Mouse (Mus musculus): ENCODE data around the gene Lrba. TPM values are rescaled to one million over a fixed set of nuclear protein-coding genes. Genes with fewer than 3 reads are reported as not detected.

The Lrba gene
- polyA plus RNA-seq, 1 experiment from 2014 or later = 3.2 TPM

GRCm38 (mm10) chr3:86774566-86775443, 550.3 kb downstream of the Lrba start:
- Histone ChIP-seq H3K9me3 (no peaks in the 10 kb centered on the region), H3K36me3 (no peaks in the 10 kb centered on the region), H3K4me3 (no peak overlapping the region), H3K27ac (peak overlapping the region; percentile 67), H3K9ac (no peak overlapping the region), H3K27me3 (no peaks in the 10 kb centered on the region), H3K4me2 (peak overlapping the region; percentile 26; the same call in 1 of the 2 replicates), H3K4me1 (peaks cover 11% of the 10 kb centered on the region)
- ATAC-seq (ENCODE audit: borderline replicate concordance, extremely low read depth, low FRiP score, low TSS enrichment) = peak; percentile 78; the same call in 1 of the 2 replicates
- 36% methylated on average over 14 of the region's 14 CpGs for WGBS

GRCm38 (mm10) chr3:86775444-86775828, 551.0 kb downstream of the Lrba start:
- WGBS = 72% methylated on average over 6 of the region's 6 CpGs
- Histone ChIP-seq H3K9me3 (no peaks in the 10 kb centered on the region), H3K27ac (peak overlapping the region; percentile 67; the same call in 1 of the 2 replicates), H3K36me3 (no peaks in the 10 kb centered on the region), H3K9ac (no peak overlapping the region), H3K4me2 (no peak overlapping the region), H3K4me1 (peaks cover 11% of the 10 kb centered on the region), H3K27me3 (no peaks in the 10 kb centered on the region), H3K4me3 (no peak overlapping the region)
- ATAC-seq (ENCODE audit: borderline replicate concordance, extremely low read depth, low FRiP score, low TSS enrichment) = peak; percentile 21; the same call in 1 of the 2 replicates

- no peaks in the 10 kb centered on the region for H3K27me3 ChIP-seq
- peak; percentile 40; the same call in 1 of the 2 replicates for ATAC-seq (ENCODE audit: borderline replicate concordance, extremely low read depth, low FRiP score, low TSS enrichment)
- no peak overlapping the region for H3K27ac ChIP-seq
- no peak overlapping the region for H3K4me2 ChIP-seq
- no peak overlapping the region for H3K4me3 ChIP-seq
- WGBS = 56% methylated on average over 4 of the region's 4 CpGs
- no peaks in the 10 kb centered on the region for H3K9me3 ChIP-seq
- no peaks in the 10 kb centered on the region for H3K36me3 ChIP-seq
- no peak overlapping the region for H3K9ac ChIP-seq
- H3K4me1 ChIP-seq = peaks cover 8% of the 10 kb centered on the region
These were observed 555.2 kb downstream of the Lrba start for GRCm38 (mm10) chr3:86779704-86780103.

- ATAC-seq (ENCODE audit: borderline replicate concordance, extremely low read depth, low FRiP score, low TSS enrichment) = no peak
- no peaks in the 10 kb centered on the region for H3K9me3 ChIP-seq
- no peak overlapping the region for H3K9ac ChIP-seq
- H3K4me2 ChIP-seq = no peak overlapping the region
- H3K4me1 ChIP-seq = peaks cover 46% of the 10 kb centered on the region
- no peaks in the 10 kb centered on the region for H3K27me3 ChIP-seq
- H3K4me3 ChIP-seq = no peak overlapping the region
- 92% methylated on average over 3 of the region's 3 CpGs for WGBS
- no peaks in the 10 kb centered on the region for H3K36me3 ChIP-seq
- H3K27ac ChIP-seq = no peak overlapping the region
These were observed 559.6 kb downstream of the Lrba start for GRCm38 (mm10) chr3:86784051-86784450.

DNA sequence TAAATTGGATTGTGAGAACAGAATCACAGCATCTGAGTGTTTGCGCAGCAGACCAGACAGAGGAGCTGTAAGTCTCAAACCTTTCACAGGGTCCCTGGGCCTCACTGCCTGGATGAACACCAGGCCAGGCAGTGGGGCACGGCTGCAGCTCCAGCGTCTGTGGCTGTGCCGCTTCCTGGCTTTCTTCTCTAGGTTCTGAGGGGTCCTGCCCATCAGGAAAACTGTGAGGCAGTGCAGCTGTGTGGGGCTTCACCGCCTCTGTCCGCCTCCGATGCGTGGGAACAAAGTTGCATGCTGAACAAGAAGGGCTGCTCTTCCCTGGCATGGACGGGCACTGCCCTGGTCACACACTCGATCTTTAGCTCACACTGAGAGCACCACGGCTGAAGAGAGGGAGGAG, 560.5 kb downstream of the Lrba start:
- Histone ChIP-seq H3K27ac (no peak overlapping the region), H3K4me1 (peaks cover 54% of the 10 kb centered on the region), H3K4me3 (no peak overlapping the region), H3K4me2 (no peak overlapping the region), H3K27me3 (no peaks in the 10 kb centered on the region), H3K9me3 (no peaks in the 10 kb centered on the region), H3K36me3 (no peaks in the 10 kb centered on the region), H3K9ac (no peak overlapping the region)
- ATAC-seq (ENCODE audit: borderline replicate concordance, extremely low read depth, low FRiP score, low TSS enrichment) = no peak
- WGBS = 54% methylated on average over 11 of the region's 11 CpGs

- no peak overlapping the region for H3K9ac ChIP-seq
- no peaks in the 10 kb centered on the region for H3K9me3 ChIP-seq
- 57% methylated on average over 12 of the region's 12 CpGs for WGBS
- no peak overlapping the region for H3K4me3 ChIP-seq
- H3K27ac ChIP-seq = peak overlapping the region; percentile 69
- H3K4me2 ChIP-seq = peak overlapping the region; percentile 22; the same call in 1 of the 2 replicates
- peaks cover 63% of the 10 kb centered on the region for H3K4me1 ChIP-seq
- ATAC-seq (ENCODE audit: borderline replicate concordance, extremely low read depth, low FRiP score, low TSS enrichment) = no peak
- H3K27me3 ChIP-seq = no peaks in the 10 kb centered on the region
- H3K36me3 ChIP-seq = no peaks in the 10 kb centered on the region
These were observed 561.8 kb downstream of the Lrba start for GRCm38 (mm10) chr3:86786280-86786679.

DNA sequence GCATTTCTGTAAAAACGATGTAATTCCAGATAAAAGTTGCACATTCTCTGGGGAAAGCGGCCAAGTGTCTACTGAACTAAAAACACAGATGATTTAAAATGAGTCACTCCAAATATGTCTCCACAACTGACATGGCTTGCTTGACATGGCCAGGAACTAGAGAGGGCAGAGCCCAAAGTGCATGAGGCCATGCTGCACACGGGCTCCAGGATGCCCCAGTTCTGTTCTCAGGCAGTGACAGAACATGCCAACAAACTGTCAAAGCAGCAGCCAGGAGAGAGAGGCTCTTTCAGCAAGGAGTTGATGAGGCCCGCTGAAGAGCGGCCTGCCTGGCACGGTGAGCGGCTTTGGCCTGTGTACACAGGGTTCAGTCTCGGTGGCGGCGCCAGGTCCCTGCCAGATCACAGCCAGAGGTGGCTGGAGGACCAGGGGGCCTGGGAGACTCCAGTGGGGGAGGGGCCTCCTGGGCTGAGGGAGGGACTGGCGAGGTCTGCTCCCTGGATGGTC, 562.4 kb downstream of the Lrba start:
- H3K9ac ChIP-seq = no peak overlapping the region
- no peaks in the 10 kb centered on the region for H3K27me3 ChIP-seq
- no peaks in the 10 kb centered on the region for H3K36me3 ChIP-seq
- H3K27ac ChIP-seq = peak overlapping the region; percentile 69
- no peak overlapping the region for H3K4me3 ChIP-seq
- no peaks in the 10 kb centered on the region for H3K9me3 ChIP-seq
- H3K4me2 ChIP-seq = peak overlapping the region; percentile 22
- ATAC-seq (ENCODE audit: borderline replicate concordance, extremely low read depth, low FRiP score, low TSS enrichment) = peak; percentile 89
- WGBS = 23% methylated on average over 11 of the region's 11 CpGs
- H3K4me1 ChIP-seq = peaks cover 63% of the 10 kb centered on the region

DNA sequence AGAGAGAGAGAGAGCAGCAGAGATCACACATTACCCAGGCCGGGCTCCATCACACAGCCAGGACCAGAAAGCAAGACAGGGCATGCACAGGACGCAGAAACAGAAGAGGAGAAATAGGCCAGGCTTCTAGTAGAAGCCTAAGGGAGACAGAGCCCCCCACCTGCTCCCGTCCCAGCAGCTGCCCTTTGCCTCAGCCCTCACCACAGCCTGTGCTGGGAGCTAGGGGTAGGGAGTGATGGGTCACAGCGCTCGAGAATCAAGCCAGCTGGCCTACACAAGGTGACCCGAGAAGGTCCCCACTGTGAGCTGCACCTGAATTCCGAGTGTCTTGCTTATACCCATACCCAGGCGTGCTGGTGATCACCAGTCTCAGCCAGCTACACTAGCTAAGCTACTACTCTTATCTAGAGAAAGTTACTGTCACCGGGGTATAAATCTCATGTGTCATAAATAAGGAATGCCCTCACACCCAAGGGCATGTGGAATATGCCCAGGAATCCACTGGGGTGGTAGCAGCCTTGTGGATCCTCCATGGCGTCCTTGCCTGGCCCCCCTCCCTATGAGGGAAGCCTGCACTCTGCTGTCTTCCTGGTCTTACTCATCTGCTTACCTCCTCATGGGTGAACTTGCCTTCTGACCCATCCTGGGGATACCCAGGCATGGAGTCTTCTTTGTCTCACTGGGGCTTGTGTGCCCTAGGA, 563.1 kb downstream of the Lrba start:
- no peak overlapping the region for H3K9ac ChIP-seq
- H3K9me3 ChIP-seq = no peaks in the 10 kb centered on the region
- no peaks in the 10 kb centered on the region for H3K36me3 ChIP-seq
- peaks cover 63% of the 10 kb centered on the region for H3K4me1 ChIP-seq
- 65% methylated on average over 10 of the region's 10 CpGs for WGBS
- H3K4me2 ChIP-seq = peak overlapping the region; percentile 22; the same call in 1 of the 2 replicates
- no peak overlapping the region for H3K4me3 ChIP-seq
- H3K27me3 ChIP-seq = no peaks in the 10 kb centered on the region
- peak overlapping the region; percentile 69 for H3K27ac ChIP-seq
- no peak for ATAC-seq (ENCODE audit: borderline replicate concordance, extremely low read depth, low FRiP score, low TSS enrichment)

- Histone ChIP-seq H3K9me3 (no peaks in the 10 kb centered on the region), H3K4me1 (peaks cover 70% of the 10 kb centered on the region), H3K27ac (peak overlapping the region; percentile 9; the same call in 1 of the 2 replicates), H3K36me3 (no peaks in the 10 kb centered on the region), H3K27me3 (no peaks in the 10 kb centered on the region), H3K4me3 (no peak overlapping the region), H3K9ac (no peak overlapping the region), H3K4me2 (peak overlapping the region; percentile 20; the same call in 1 of the 2 replicates)
- 42% methylated on average over 6 of the region's 6 CpGs for WGBS
- no peak for ATAC-seq (ENCODE audit: borderline replicate concordance, extremely low read depth, low FRiP score, low TSS enrichment)
These were observed 564.2 kb downstream of the Lrba start for GRCm38 (mm10) chr3:86788711-86789110.

DNA sequence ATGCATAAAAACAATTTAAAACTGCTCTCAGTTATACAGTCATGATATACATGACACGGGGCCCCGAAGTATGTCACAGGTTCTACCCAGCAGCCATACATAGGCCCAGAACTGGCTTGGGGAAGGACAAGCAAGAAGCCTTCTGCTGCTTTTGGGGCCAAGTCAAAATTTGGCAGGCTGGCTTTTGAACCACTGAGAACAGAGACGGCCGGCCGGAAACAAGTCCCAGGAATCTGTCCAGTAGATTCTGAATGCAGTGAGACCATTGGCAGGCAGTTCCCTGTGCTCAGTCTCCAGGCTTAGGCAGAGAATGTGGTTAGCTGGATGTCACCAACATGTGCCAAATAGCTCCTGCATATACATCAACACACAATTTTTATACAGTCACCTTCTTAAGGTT, 565.3 kb downstream of the Lrba start:
- Histone ChIP-seq H3K27ac (peak overlapping the region; percentile 9), H3K36me3 (no peaks in the 10 kb centered on the region), H3K4me3 (no peak overlapping the region), H3K9ac (no peak overlapping the region), H3K9me3 (no peaks in the 10 kb centered on the region), H3K4me1 (peaks cover 72% of the 10 kb centered on the region), H3K27me3 (no peaks in the 10 kb centered on the region), H3K4me2 (no peak overlapping the region)
- no peak for ATAC-seq (ENCODE audit: borderline replicate concordance, extremely low read depth, low FRiP score, low TSS enrichment)
- 66% methylated on average over 5 of the region's 5 CpGs for WGBS

GRCm38 (mm10) chr3:86793264-86793663, 568.8 kb downstream of the Lrba start:
- no peak overlapping the region for H3K4me2 ChIP-seq
- H3K27me3 ChIP-seq = no peaks in the 10 kb centered on the region
- H3K4me3 ChIP-seq = no peak overlapping the region
- WGBS = 46% methylated on average over 4 of the region's 4 CpGs
- H3K9ac ChIP-seq = no peak overlapping the region
- H3K4me1 ChIP-seq = peaks cover 37% of the 10 kb centered on the region
- ATAC-seq (ENCODE audit: borderline replicate concordance, extremely low read depth, low FRiP score, low TSS enrichment) = no peak
- H3K36me3 ChIP-seq = no peaks in the 10 kb centered on the region
- H3K27ac ChIP-seq = peak overlapping the region; percentile 46
- no peaks in the 10 kb centered on the region for H3K9me3 ChIP-seq
